Mouse (Mus musculus) cerebellum, adult 2 months (tissue): Measurements from ENCODE around the gene Celf1. TPM values are rescaled to one million over a fixed set of nuclear protein-coding genes. Genes with fewer than 3 reads are reported as not detected.

Experiments used
- DNase-seq, 2 experiments: peaks; one replicate each; pipeline ENCODE4 v3.0.0; 2021
- H3K27ac ChIP-seq: fragments of 200-500 bp; 2 replicates; pipeline ENCODE4 v1.5.1; 2012; ENCODE audit warnings: low read length, control low read depth, inconsistent platforms; ENCODE audit not compliant: insufficient read depth
- H3K27me3 ChIP-seq: fragments of 200-500 bp; 2 replicates; pipeline ENCODE4 v1.6.1; 2012; ENCODE audit warnings: inconsistent platforms, mild to moderate bottlenecking, low read length, moderate library complexity; ENCODE audit not compliant: control insufficient read depth, insufficient read depth
- H3K4me1 ChIP-seq: fragments of 200-500 bp; 2 replicates; pipeline ENCODE4 v1.6.1; 2011; ENCODE audit warnings: low read length; ENCODE audit not compliant: control insufficient read depth, insufficient read depth
- H3K4me3 ChIP-seq: fragments of 200-500 bp; replicated peaks from 2 replicates; pipeline ENCODE3; 2011; ENCODE audit warnings: mild to moderate bottlenecking, low read depth, low read length, control low read depth; ENCODE audit not compliant: insufficient read depth
- CTCF ChIP-seq: fragments of 200-500 bp; IDR thresholded peaks from 2 replicates; pipeline ENCODE4 v1.5.1; 2011; ENCODE audit warnings: low read depth, mild to moderate bottlenecking, control low read depth, low read length, moderate library complexity, borderline replicate concordance; ENCODE audit not compliant: insufficient read depth
- POLR2A ChIP-seq: fragments of 200-500 bp; IDR thresholded peaks from 2 replicates; pipeline ENCODE4 v1.6.1; 2011; ENCODE audit warnings: low read length, control low read depth, borderline replicate concordance; ENCODE audit not compliant: insufficient read depth
- WGBS: fragments of 180-500 bp; shearing (Covaris S2); methylation state at CpG from one replicate; pipeline ENCODE4 v1.1.7; 2018; 5-methylcytosine and 5-hydroxymethylcytosine counted together
- polyA plus RNA-seq: library from polyadenylated mRNA; depleted of rRNA; stranded (reverse); fragments of >200 nt; gene quantifications from 2 replicates; pipeline ENCODE4 v1.2.3, GENCODE M21; 2012

The Celf1 gene
- polyA plus RNA-seq, 1 experiment: 91.1 TPM

GRCm38 (mm10) chr2:90975181-90975835 is 35.1 kb downstream of the Celf1 start:
- peak overlapping the region; percentile 81; the same call in 1 of the 2 replicates for H3K27ac ChIP-seq
- DNase-seq: peak in 1 of 2 experiments; percentile 45
- H3K4me3 ChIP-seq: no peak overlapping the region
- TF ChIP-seq POLR2A: no peak
- no peak for TF ChIP-seq CTCF
- WGBS: 38% methylated on average over 7 of the region's 7 CpGs
- no peaks in the 10 kb centered on the region for H3K27me3 ChIP-seq
- peaks cover 34% of the 10 kb centered on the region for H3K4me1 ChIP-seq

DNA sequence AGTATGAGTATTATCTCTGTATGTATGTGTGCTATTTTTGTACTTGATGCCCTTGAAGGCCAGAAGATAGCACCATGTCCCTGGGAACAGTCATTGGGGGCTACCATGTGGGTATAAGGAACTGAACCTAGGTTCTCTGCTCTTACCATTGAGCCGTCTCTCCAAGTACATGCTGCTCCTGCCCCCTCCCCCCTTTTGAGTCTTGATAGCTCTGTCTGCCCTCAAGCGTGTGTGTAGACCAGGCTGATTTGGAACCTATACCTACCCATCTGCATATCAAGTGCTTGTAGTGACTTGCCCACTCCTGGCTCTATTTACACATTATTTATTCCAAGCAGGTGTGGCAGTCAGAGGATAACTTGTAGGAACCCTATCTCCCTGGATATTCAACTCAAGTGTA is 36.4 kb downstream of the Celf1 start:
- peak overlapping the region; percentile 93 for H3K27ac ChIP-seq
- H3K4me1 ChIP-seq: peaks cover 27% of the 10 kb centered on the region
- no peak overlapping the region for H3K4me3 ChIP-seq
- WGBS: 51% methylated on average over 2 of the region's 2 CpGs
- H3K27me3 ChIP-seq: no peaks in the 10 kb centered on the region
- no peak for DNase-seq
- TF ChIP-seq POLR2A (no peak), CTCF (no peak)

- TF ChIP-seq POLR2A: no peak
- Histone ChIP-seq H3K27ac (peak overlapping the region; percentile 41; the same call in 1 of the 2 replicates), H3K27me3 (no peaks in the 10 kb centered on the region), H3K4me3 (no peak overlapping the region), H3K4me1 (peaks cover 27% of the 10 kb centered on the region)
- WGBS: 14% methylated on average over 4 of the region's 4 CpGs
- peak; percentile 76 to 89 for DNase-seq
These were observed 37.1 kb downstream of the Celf1 start for GRCm38 (mm10) chr2:90977291-90977690.

DNA sequence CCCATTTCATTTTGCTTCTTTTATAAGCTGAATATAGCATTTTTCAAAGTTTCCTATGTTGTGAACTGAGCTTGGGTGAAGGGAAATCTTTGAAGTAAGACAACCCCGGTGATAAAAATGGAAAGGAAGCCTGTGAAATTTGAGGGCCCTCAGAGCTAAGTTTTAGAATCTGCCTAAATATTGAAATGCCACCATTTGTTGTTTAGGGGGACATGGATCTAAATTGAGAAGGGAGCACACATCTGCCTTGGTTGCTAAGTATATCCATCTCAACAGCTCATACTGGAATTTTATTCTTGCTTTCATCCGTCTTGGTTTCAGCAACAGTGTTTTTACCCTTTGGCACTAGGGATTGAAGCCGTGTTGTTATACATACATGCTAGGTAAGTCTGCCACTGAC is 45.9 kb downstream of the Celf1 start:
- no peak for TF ChIP-seq POLR2A
- no peak for TF ChIP-seq CTCF
- Histone ChIP-seq H3K27ac (no peak overlapping the region), H3K27me3 (no peaks in the 10 kb centered on the region), H3K4me1 (peaks cover 12% of the 10 kb centered on the region), H3K4me3 (no peak overlapping the region)
- WGBS: 87% methylated on average over 3 of the region's 3 CpGs
- DNase-seq: no peak

- peak; percentile 46 to 61 for DNase-seq
- no peak for TF ChIP-seq CTCF
- no peak for TF ChIP-seq POLR2A
- Histone ChIP-seq H3K4me3 (no peak overlapping the region), H3K27ac (no peak overlapping the region; the same call in 1 of the 2 replicates), H3K4me1 (no peaks in the 10 kb centered on the region; the same call in 1 of the 2 replicates), H3K27me3 (no peaks in the 10 kb centered on the region)
- 83% methylated on average over 8 of the region's 8 CpGs for WGBS
These were observed 68.4 kb downstream of the Celf1 start for GRCm38 (mm10) chr2:91008536-91008935.

- Histone ChIP-seq H3K27ac (peak overlapping the region; percentile 90; the same call in 1 of the 2 replicates), H3K27me3 (no peaks in the 10 kb centered on the region), H3K4me1 (peaks cover 26% of the 10 kb centered on the region), H3K4me3 (no peak overlapping the region)
- WGBS: 85% methylated on average over 2 of the region's 2 CpGs
- no peak for TF ChIP-seq CTCF
- no peak for TF ChIP-seq POLR2A
- DNase-seq: no peak
These were observed 73.7 kb downstream of the Celf1 start for GRCm38 (mm10) chr2:91013881-91014280.

DNA sequence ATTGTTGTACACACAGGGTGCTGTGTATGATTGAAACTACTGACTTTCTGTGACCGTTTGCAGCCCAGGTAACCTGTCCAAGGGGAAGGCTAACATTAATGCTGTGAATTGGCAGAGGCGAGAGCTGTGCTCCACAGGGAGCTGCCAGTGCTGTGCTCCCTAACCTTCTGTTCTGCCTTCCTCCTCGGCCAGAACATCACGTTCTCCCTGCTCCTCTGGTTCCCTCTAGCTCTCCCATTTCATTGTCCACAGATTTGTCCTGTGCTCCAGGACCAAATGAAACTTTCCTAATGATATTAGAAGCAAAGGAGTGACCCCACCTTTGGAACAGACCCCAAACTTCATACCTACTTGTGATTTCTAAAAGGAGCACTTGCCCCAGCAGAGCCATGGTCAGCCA is 75.2 kb downstream of the Celf1 start:
- DNase-seq: peak; percentile 79 to 90
- 3% methylated on average over 4 of the region's 4 CpGs for WGBS
- no peak overlapping the region for H3K4me3 ChIP-seq
- H3K27me3 ChIP-seq: no peaks in the 10 kb centered on the region
- no peak for TF ChIP-seq POLR2A
- TF ChIP-seq CTCF: no peak
- H3K27ac ChIP-seq: peak overlapping the region; percentile 97
- peaks cover 26% of the 10 kb centered on the region for H3K4me1 ChIP-seq

- peak; percentile 57 to 62 for DNase-seq
- Histone ChIP-seq H3K4me3 (no peak overlapping the region), H3K27me3 (no peaks in the 10 kb centered on the region), H3K27ac (peak overlapping the region; percentile 91), H3K4me1 (peaks cover 26% of the 10 kb centered on the region)
- TF ChIP-seq POLR2A (no peak), CTCF (peak; percentile 47)
- WGBS: 17% methylated on average over 8 of the region's 8 CpGs
These were observed 78.0 kb downstream of the Celf1 start for GRCm38 (mm10) chr2:91018061-91018788.
